Mouse (Mus musculus) lung, adult 2 months (tissue): Measurements from ENCODE around the gene Cacna1e.

Source experiments
- CTCF ChIP-seq: fragments of 200-500 bp; IDR thresholded peaks from 2 replicates; pipeline ENCODE4 v1.5.1; 2011; ENCODE audit warnings: mild to moderate bottlenecking, low read length, control low read depth; ENCODE audit not compliant: insufficient read depth
- POLR2A ChIP-seq: fragments of 200-500 bp; IDR thresholded peaks from 2 replicates; pipeline ENCODE4 v1.6.1; 2011; ENCODE audit warnings: low read depth, mild to moderate bottlenecking, control low read depth, low read length, borderline replicate concordance; ENCODE audit errors: extremely low read depth

DNA sequence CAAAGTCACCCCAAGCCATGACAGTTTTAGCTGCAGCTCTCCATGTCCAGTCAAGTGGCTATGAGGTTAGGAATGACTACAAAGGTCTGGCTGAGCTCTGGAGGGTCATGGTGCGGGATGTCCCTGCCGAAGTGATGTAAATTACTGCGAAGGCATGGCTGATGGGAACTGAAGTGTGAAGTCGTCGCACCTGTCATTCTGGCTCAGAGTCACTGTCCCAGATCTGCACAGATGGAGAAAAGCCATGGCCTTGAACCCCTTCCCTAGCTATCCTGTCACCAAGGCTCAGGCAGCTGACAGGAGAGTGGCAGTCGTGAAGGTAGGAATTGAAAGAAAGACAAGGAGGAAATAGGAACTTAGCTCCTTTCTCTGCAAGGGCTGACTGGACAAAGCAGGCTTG, 197.4 kb downstream of the Cacna1e start:
- TF ChIP-seq CTCF: no peak
- no peak for TF ChIP-seq POLR2A
